Mouse (Mus musculus) liver, postnatal 0 days (tissue): Measurements from ENCODE around the gene Pank4.

Experiments
- CTCF ChIP-seq: sonication (generic); IDR thresholded peaks from 2 replicates; pipeline ENCODE4 v1.5.1; 2016; ENCODE audit warnings: antibody characterized with exemption, low read depth
- EP300 ChIP-seq: IDR thresholded peaks from 2 replicates; pipeline ENCODE4 v1.6.1; 2016; ENCODE audit warnings: antibody characterized with exemption, low read depth, mild to moderate bottlenecking

- no peak for TF ChIP-seq CTCF
- TF ChIP-seq EP300: 0 out of 2 replicates have a peak, but pooled peaks have one; percentile 38
These were observed 34.7 kb upstream of the Pank4 start for GRCm38 (mm10) chr4:154929088-154929660.
